Mouse (Mus musculus): ENCODE measurements around the gene Dnmt3l. TPM values are rescaled to one million over a fixed set of nuclear protein-coding genes. Genes with fewer than 3 reads are reported as not detected.
A peak's percentile ranks its signal among the peaks of the same experiment; 100 is the strongest.

The Dnmt3l gene
- polyA plus RNA-seq, 2 experiments: 0.08 TPM; not detected in 1

DNA sequence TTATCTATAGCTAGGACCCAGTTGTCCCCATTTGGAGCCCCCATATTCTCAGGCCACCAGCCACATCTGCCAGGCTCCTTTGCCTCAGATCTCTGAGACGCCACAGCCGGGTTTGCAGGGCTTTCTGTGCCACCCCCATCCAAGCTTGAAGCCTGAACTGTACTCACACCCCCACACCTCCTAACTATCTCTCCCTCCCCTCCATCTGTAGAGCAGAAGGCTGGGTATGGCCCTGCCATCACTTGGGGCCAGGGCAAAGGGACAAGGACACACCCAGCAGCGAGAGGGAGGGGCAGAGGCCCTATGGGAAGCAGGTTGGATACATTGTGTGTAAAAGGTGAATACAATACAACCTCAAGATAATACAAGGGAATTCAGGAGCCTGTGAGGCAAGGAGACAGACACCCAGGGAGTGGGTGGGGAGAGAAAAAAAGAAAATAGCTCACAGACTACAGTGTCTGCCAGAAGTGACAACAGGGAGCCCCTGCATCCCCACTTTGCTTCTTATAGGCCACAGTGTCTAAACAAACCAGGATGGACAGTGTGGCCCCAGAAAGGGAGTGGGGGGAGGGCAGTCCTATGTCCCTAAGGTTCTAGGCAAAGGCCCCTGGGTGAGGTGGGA, 37.2 kb upstream of the Dnmt3l start:
- H3K4me3 ChIP-seq (ENCODE audit: insufficient read depth in 1 of 2, low read depth in 2 of 2, low read length in 2 of 2): peak overlapping the region; percentile 23 to 40
- peaks cover 39% of the 10 kb centered on the region for H3K36me3 ChIP-seq (replicated peaks; ENCODE audit: control insufficient read depth, insufficient read depth, low read depth)
- H3K9me3 ChIP-seq (ENCODE audit: control insufficient read depth, low read length): no peaks in the 10 kb centered on the region

DNA sequence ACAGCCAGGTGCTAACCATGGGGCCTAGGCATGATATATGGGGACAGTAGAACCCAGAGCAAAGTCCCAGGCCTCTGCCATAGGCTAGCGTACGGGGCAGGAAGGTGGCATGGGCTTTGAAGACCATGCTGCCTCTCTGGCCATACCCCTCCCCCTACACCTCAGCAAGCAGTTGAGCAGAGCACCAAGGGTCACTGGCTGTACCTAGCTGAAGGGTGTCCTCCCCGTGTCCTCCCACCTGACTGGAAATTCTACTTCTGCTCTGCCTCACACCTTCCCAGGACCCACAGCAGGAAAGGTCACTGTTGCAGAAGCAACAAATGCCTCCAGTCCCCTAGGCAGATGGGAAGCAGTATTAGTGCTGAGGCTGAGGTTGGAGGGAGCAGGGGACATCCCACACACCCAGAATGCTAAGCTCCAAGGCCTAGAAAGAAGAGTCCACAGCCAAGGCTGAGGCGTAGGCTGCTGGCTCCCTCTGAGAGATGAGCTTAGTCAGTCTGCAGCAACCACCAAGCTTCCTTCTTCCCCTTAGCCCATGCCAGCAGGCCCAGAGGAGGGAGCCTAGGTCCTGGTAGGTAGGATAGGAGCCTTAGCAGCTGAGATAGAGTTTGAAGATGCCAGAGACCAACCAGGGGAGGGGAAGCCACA, 35.8 kb upstream of the Dnmt3l start:
- peak overlapping the region; percentile 32; the same call in 1 of the 2 replicates for H3K9ac ChIP-seq (replicated peaks)

More for the DNA sequence above, 37.2 kb upstream of the Dnmt3l start:
- ATAC-seq (ENCODE audit: insufficient read depth) (peak; percentile 60), DNase-seq (ENCODE audit: low read depth in 3 of 3, low spot score in 3 of 3) (peak; percentile 50 to 56 (median 52))
- TF ChIP-seq EP300 (IDR thresholded peaks at IDR 0.05; ENCODE audit: low read depth) (no peak), CTCF (IDR thresholded peaks at IDR 0.05; ENCODE audit: low read depth) (no peak)
- Histone ChIP-seq H3K9ac (replicated peaks) (peak overlapping the region; percentile 65), H3K27me3 (ENCODE audit: control insufficient read depth, insufficient read depth, low read length) (no peaks in the 10 kb centered on the region), H3K27ac (peak overlapping the region; percentile 82), H3K4me1 (replicated peaks; ENCODE audit: control insufficient read depth in 2 of 2, insufficient read depth in 2 of 2, low read length in 1 of 2) (peaks cover 48 to 51% of the 10 kb centered on the region in 2 experiments), H3K4me2 (ENCODE audit: low read depth) (peak overlapping the region; percentile 98)
- WGBS (ENCODE audit: insufficient replicate concordance): 33% methylated on average over 3 of the region's 3 CpGs

DNA sequence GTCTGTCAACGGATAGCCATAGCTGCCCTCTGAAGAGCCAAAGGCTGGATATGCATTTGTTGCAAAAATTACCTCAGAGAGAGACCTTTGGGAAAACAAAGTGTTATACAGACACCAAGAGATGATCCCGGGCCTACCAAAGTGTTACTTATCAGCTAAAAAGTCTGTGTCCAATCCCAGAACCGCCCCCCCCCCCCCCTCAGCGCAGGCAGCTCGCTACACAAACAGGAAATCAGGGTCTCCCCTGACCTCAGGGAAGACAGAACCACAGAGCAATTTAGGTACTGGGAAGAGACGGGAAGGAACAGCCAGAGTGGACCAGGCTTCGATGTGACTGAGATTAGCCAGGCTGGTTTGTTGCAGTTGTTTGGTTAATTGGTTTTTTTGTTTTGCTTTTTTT, 34.5 kb upstream of the Dnmt3l start:
- Histone ChIP-seq H3K9ac (replicated peaks) (peak overlapping the region; percentile 77), H3K27ac (peak overlapping the region; percentile 81), H3K4me1 (replicated peaks; ENCODE audit: control insufficient read depth in 2 of 2, insufficient read depth in 2 of 2, low read length in 1 of 2) (peaks cover 52 to 57% of the 10 kb centered on the region in 2 experiments), H3K9me3 (ENCODE audit: control insufficient read depth, low read length) (no peaks in the 10 kb centered on the region), H3K4me2 (ENCODE audit: low read depth) (peak overlapping the region; percentile 98), H3K27me3 (ENCODE audit: control insufficient read depth, insufficient read depth, low read length) (no peaks in the 10 kb centered on the region), H3K4me3 (ENCODE audit: insufficient read depth in 1 of 2, low read depth in 2 of 2, low read length in 2 of 2) (peak overlapping the region; percentile 72 to 73), H3K36me3 (replicated peaks; ENCODE audit: control insufficient read depth, insufficient read depth, low read depth) (peaks cover 17% of the 10 kb centered on the region; the same call in 1 of the 2 replicates)
- ATAC-seq (ENCODE audit: insufficient read depth): no peak
- no peak for DNase-seq (ENCODE audit: low read depth in 3 of 3, low spot score in 3 of 3)
- TF ChIP-seq EP300 (IDR thresholded peaks at IDR 0.05; ENCODE audit: low read depth) (no peak), CTCF (IDR thresholded peaks at IDR 0.05; ENCODE audit: low read depth) (no peak)
- 6% methylated on average over 7 of the region's 7 CpGs for WGBS (ENCODE audit: insufficient replicate concordance)

More for the DNA sequence above, 35.8 kb upstream of the Dnmt3l start:
- Histone ChIP-seq H3K4me2 (ENCODE audit: low read depth) (peak overlapping the region; percentile 98), H3K4me3 (ENCODE audit: insufficient read depth in 1 of 2, low read depth in 2 of 2, low read length in 2 of 2) (0 out of 4 replicates have a peak overlapping the region, but pooled peaks have one; percentile 2 to 8), H3K4me1 (replicated peaks; ENCODE audit: control insufficient read depth in 2 of 2, insufficient read depth in 2 of 2, low read length in 1 of 2) (peaks cover 52 to 57% of the 10 kb centered on the region in 2 experiments), H3K27me3 (ENCODE audit: control insufficient read depth, insufficient read depth, low read length) (no peaks in the 10 kb centered on the region), H3K27ac (peak overlapping the region; percentile 82), H3K9me3 (ENCODE audit: control insufficient read depth, low read length) (no peaks in the 10 kb centered on the region), H3K36me3 (replicated peaks; ENCODE audit: control insufficient read depth, insufficient read depth, low read depth) (peaks cover 26% of the 10 kb centered on the region)
- TF ChIP-seq CTCF (IDR thresholded peaks at IDR 0.05; ENCODE audit: low read depth) (no peak), EP300 (IDR thresholded peaks at IDR 0.05; ENCODE audit: low read depth) (no peak)
- 81% methylated on average over 4 of the region's 4 CpGs for WGBS (ENCODE audit: insufficient replicate concordance)
- no peak for DNase-seq (ENCODE audit: low read depth in 3 of 3, low spot score in 3 of 3)
- ATAC-seq (ENCODE audit: insufficient read depth): no peak

DNA sequence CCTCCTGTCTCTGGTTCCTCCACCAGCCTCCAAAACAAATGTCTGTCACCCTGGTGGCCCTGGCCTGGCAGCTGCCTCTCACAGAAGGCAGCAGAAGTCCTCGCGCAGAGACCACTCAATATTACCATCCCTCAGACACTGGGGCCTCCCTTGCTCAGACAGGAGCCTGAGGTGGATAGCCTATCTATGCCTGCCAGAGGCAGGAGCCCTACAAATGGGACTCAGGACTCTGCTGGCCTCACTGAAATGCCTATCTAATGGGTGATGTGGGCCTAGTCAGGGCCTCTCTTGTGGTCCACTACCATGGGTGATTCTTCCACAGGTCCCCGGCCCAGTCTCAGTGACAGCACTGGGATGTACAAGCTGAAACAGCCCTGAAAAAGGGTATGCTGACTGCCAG, 33.6 kb upstream of the Dnmt3l start:
- H3K4me1 ChIP-seq (replicated peaks; ENCODE audit: control insufficient read depth in 2 of 2, insufficient read depth in 2 of 2, low read length in 1 of 2): peaks cover 52 to 57% of the 10 kb centered on the region in 2 experiments
- DNase-seq (ENCODE audit: low read depth in 3 of 3, low spot score in 3 of 3): peak in 2 of 3 experiments; percentile 57 to 58
- 7% methylated on average over 3 of the region's 3 CpGs for WGBS (ENCODE audit: insufficient replicate concordance)
- peak; percentile 44 for ATAC-seq (ENCODE audit: insufficient read depth)
- no peaks in the 10 kb centered on the region for H3K9me3 ChIP-seq (ENCODE audit: control insufficient read depth, low read length)
- TF ChIP-seq EP300 (IDR thresholded peaks at IDR 0.05; ENCODE audit: low read depth): peak; percentile 66
- TF ChIP-seq CTCF (IDR thresholded peaks at IDR 0.05; ENCODE audit: low read depth): no peak
- peak overlapping the region; percentile 81 for H3K27ac ChIP-seq
- peaks cover 13% of the 10 kb centered on the region; the same call in 1 of the 2 replicates for H3K36me3 ChIP-seq (replicated peaks; ENCODE audit: control insufficient read depth, insufficient read depth, low read depth)
- peak overlapping the region; percentile 98 for H3K4me2 ChIP-seq (ENCODE audit: low read depth)
- H3K27me3 ChIP-seq (ENCODE audit: control insufficient read depth, insufficient read depth, low read length): no peaks in the 10 kb centered on the region
- H3K4me3 ChIP-seq (ENCODE audit: insufficient read depth in 1 of 2, low read depth in 2 of 2, low read length in 2 of 2): peak overlapping the region; percentile 72 to 73
- H3K9ac ChIP-seq (replicated peaks): peak overlapping the region; percentile 77
